Mouse (Mus musculus) ES-Bruce4 (cell line): ENCODE data around the gene Gm20869. TPM values are rescaled to one million over a fixed set of nuclear protein-coding genes. Genes with fewer than 3 reads are reported as not detected.
"Not testable (repeated sequence)": the region's sequence is repeated elsewhere in the genome, so short reads cannot be mapped to it uniquely, and the experiment has no call there.

Experiments used
- H3K27ac ChIP-seq: 2 replicates; pipeline ENCODE4 v1.5.1; 2012; ENCODE audit warnings: low read length, inconsistent platforms; ENCODE audit not compliant: insufficient read depth
- H3K27me3 ChIP-seq: 2 replicates; pipeline ENCODE4 v1.6.1; 2012; ENCODE audit warnings: mild to moderate bottlenecking, low read length, inconsistent platforms; ENCODE audit not compliant: control insufficient read depth, poor library complexity, insufficient read depth, severe bottlenecking
- H3K36me3 ChIP-seq: 2 replicates; pipeline ENCODE4 v1.6.1; 2012; ENCODE audit warnings: inconsistent platforms, mild to moderate bottlenecking, low read length, moderate library complexity; ENCODE audit not compliant: control insufficient read depth, poor library complexity, insufficient read depth, severe bottlenecking
- H3K4me1 ChIP-seq: one replicate; pipeline ENCODE4 v1.8.1; 2011; ENCODE audit warnings: low read length; ENCODE audit not compliant: control insufficient read depth, insufficient read depth
- H3K4me3 ChIP-seq: 2 replicates; pipeline ENCODE4 v1.5.1; 2011; ENCODE audit warnings: low read depth, mild to moderate bottlenecking, low read length
- H3K9ac ChIP-seq: 2 replicates; pipeline ENCODE4 v1.6.1; 2012; ENCODE audit warnings: low read depth, mild to moderate bottlenecking, inconsistent platforms; ENCODE audit not compliant: poor library complexity, severe bottlenecking
- H3K9me3 ChIP-seq: replicated peaks from 2 replicates; pipeline ENCODE4 v1.6.1; 2012; ENCODE audit warnings: mild to moderate bottlenecking, low read length, inconsistent platforms; ENCODE audit not compliant: control insufficient read depth, poor library complexity, insufficient read depth, severe bottlenecking
- polyA plus RNA-seq: library from polyadenylated mRNA; stranded (reverse); fragments of >200 nt; gene quantifications from 2 replicates; pipeline ENCODE4 v1.2.4, GENCODE M21; 2011; ENCODE audit warnings: low read depth; ENCODE audit not compliant: missing spikeins, insufficient read depth, insufficient read length

Gm20869 gene
- polyA plus RNA-seq: not detected in 2 replicates

- not testable (repeated sequence) for H3K27ac ChIP-seq, H3K4me1 ChIP-seq, H3K9ac ChIP-seq, H3K27me3 ChIP-seq, H3K36me3 ChIP-seq, H3K4me3 ChIP-seq, H3K9me3 ChIP-seq
Observed at GRCm38 (mm10) chrY:71469149-71469548, at the start of gene Gm20869. TSS of gene Gm20869 (plus strand) at chrY:71469449.

Other genes with a start within 250 kb of the Gm20869 start
- gene Gm20870, start 222.6 kb downstream of the Gm20869 start, polyA plus RNA-seq: not detected in 2 replicates